ENCODE assay signal across 21 mouse cellular contexts in genomic region chr13:9003306-9003705, GRCm38 (mm10). TPM values are rescaled to one million over a fixed set of nuclear protein-coding genes. Genes with fewer than 3 reads are reported as not detected.
"Had no signal": no experiment of that assay in that cellular context is flagged by ENCODE, and none has a peak within 500 bp of the region (broad histone marks: within the 10 kb centered on the region; RNA-seq: fewer than 3 reads in every experiment).

No protein-coding gene starts in this region.

- DNase-seq: gastrocnemius, postnatal 14 days; gastrocnemius, postnatal 36 days; heart, adult 11 months; heart, adult 2 months; heart, postnatal 14 days; heart, postnatal 4 days; kidney, adult 18-20 months; kidney, adult 8-10 months; kidney, postnatal 10 days; kidney, postnatal 25 days; kidney, postnatal 4 days; liver; liver, embryonic 13.5 days; liver, postnatal 0 days had no signal

RNA-seq across cellular contexts. Expression of gene Idi2, which starts 50.6 kb away (rescaled TPM):
- total RNA-seq: gastrocnemius, adult 8-10 months; gastrocnemius, postnatal 14 days; gastrocnemius, postnatal 36 days; heart, adult 2 months; heart, postnatal 14 days; heart, postnatal 4 days; layer of hippocampus, adult 2 months; layer of hippocampus, postnatal 10 days; layer of hippocampus, postnatal 25 days; left cerebral cortex, adult 2 months; left cerebral cortex, postnatal 14 days; left cerebral cortex, postnatal 36 days had no signal

RNA-seq across cellular contexts. Expression of gene Gm9745, which starts 55.3 kb away (rescaled TPM):
- total RNA-seq: gastrocnemius, adult 8-10 months; gastrocnemius, postnatal 14 days; gastrocnemius, postnatal 36 days; heart, adult 2 months; heart, postnatal 14 days; heart, postnatal 4 days; layer of hippocampus, adult 2 months; layer of hippocampus, postnatal 10 days; layer of hippocampus, postnatal 25 days; left cerebral cortex, adult 2 months; left cerebral cortex, postnatal 14 days had no signal
